Mouse (Mus musculus) inflammation-experienced regulatory T-cells, adult 6 months (primary cell): ENCODE measurements around the gene Mbd3. TPM values are rescaled to one million over a fixed set of nuclear protein-coding genes. Genes with fewer than 3 reads are reported as not detected.

Experiments used
- ATAC-seq: one replicate; pipeline ENCODE4 v1.8.0; 2017
- polyA plus RNA-seq, 3 experiments: library from polyadenylated mRNA; unstranded; fragments of 100-300 nt; shearing (Covaris generic); gene quantifications; one replicate each; pipeline ENCODE4 v1.2.1; 2017

Mbd3 gene
- 10 to 100 TPM; 19.2 to 30.4 (median 25.9) TPM for polyA plus RNA-seq

DNA sequence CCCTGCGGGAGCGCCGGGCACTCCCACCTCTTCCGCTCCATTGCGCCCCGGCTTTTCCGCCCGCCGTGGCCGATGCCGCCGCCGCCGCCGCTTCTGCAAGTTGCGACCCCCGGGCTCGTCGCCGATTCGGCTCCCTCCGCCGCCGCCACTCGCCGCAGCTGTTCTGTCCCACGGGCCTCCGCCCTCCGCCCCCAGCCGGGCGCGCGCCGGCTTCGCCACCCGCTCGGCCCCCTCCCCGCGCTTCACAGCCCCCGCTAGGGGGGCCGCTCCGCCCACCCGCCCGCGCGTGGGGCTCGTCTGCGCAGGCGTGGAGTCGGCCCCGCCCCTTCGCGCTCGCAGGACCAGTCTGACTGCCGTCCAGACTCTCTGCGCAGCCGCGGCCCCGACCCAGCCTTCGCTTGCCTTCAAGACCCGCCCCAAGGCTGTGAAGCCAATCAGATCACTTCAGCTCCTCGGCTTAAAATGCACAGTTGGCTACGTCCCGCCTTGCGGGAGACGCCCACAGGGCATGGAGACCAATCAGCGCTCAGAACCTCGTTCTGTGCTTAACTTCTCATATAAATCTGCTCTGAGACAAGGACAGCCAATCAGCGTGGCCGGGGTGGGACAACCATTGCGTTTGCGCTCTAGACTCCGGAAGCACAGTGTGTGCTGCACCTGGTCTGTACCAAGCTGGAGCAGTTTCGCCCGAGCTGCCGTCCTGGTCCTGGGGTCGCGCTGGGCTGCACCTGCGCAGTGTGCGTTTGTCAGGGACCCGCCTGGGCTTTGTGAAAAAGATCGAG, at the start of gene Mbd3:
Gene Mbd3, minus strand, starts transcription at position 360 of the 782 bp plus-strand sequence.
- peak; percentile 94 for ATAC-seq

GRCm38 (mm10) chr10:80445898-80446601, 46.7 kb upstream of the Mbd3 start:
- ATAC-seq = peak; percentile 82

DNA sequence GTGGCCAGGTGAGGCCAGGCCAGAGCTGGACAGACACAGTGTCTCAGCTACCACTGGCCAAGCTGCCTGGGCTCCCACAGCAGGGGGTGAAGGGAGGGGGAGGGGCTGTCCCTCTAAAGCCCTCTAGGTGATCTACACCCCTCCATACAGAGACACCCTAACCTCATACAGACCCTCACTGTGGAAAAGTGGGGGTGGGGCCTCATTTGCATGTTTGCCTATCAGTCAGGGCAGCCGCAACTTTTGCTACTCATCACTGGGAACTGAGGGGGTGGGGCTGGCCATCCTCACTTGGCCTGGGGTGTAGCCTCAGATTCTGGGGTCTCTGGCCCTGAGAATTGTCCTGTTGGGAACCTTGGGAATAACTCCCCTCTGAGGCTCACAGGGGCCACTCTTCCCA, 45.7 kb upstream of the Mbd3 start:
- ATAC-seq = no peak

DNA sequence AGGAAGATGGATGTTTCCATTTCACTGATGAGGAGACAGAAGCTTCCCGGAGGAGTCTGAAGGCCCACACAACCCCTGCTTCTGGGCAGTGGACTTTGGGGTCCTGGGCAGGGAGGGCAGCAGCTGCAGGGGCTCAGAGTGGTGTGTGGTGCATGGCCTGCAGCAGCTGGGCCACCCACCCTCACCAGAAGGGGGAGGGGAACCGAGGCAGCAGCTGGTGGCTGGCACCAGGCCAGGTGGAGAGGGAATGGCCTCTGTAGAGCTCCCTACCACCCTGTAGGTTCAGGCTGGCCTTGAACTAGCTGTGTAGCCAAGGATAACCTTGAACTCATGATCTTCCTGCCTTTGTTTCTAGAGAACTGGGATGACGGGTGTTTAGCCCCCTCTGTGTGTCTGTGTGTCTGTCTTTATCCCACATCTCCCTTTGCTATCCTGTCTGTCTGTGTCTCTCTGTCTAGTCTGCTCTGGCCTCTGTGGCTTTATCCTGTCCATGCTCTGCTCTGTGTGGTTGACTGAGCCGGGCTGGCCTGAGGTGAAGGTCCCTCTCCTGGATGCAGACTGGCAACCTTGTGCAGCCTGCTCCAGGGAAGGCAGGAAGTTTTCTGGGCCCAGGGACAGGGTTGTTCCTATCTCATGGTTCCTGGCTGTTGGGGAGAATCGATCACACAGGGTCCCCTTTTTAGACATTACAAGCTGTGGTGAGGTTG, 45.1 kb upstream of the Mbd3 start:
- no peak for ATAC-seq

DNA sequence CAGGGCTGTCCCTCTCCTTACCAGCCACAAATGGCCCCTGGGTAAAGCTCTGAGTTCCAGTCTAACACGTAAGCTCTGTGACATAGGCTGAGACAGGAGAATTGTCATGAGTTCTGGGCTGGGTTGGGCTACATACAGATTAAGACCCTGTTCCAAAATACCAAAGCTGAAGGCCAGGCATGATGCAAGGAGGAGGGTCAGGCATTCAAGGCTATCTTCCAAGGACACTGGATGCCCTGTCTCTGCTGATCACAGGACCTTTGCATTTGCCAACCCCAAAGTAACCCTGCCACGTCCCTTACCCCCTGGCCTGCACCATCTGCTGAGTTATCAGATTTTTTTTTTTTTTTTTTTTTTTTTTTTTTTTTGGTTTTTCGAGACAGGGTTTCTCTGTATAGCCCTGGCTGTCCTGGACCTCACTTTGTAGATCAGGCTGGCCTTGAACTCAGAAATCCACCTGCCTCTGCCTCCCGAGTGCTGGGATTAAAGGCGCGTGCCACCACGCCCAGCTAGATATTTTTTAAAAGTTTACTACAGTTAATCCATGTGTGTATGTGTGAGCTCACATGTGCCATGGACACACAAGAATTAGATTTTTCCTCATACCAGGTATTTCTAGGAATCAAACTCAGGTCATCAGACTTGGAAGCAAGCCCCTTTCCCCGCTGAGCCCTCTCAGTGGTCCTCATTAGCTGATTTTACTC, 44.4 kb upstream of the Mbd3 start:
- ATAC-seq = no peak

GRCm38 (mm10) chr10:80442989-80443388, 43.6 kb upstream of the Mbd3 start:
- ATAC-seq = no peak

- ATAC-seq = no peak
Measured at GRCm38 (mm10) chr10:80441598-80441997, 42.2 kb upstream of the Mbd3 start.

DNA sequence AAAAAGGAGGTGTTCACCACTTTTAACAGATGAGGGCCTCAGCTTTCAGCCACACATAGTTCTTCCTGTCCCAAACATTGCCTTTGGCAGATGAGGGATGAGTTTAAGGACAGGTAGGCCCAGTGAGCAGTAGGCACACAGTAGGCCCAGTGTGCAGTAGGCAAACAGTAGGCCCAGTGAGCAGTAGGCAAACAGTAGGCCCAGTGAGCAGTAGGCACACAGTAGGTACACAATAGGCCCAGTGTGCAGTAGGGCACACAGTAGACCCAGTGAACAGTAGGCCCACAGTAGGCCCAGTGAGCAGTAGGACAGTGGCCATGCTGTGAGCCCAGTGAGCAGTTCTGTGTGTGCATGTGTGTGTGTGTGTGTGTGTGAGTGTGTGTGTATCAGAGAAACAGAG, 40.7 kb upstream of the Mbd3 start:
- no peak for ATAC-seq

- no peak for ATAC-seq
Measured at GRCm38 (mm10) chr10:80437973-80438372, 38.6 kb upstream of the Mbd3 start.

GRCm38 (mm10) chr10:80436276-80436675, 36.9 kb upstream of the Mbd3 start:
- no peak for ATAC-seq

- no peak for ATAC-seq
Measured at GRCm38 (mm10) chr10:80435764-80436163, 36.4 kb upstream of the Mbd3 start.

DNA sequence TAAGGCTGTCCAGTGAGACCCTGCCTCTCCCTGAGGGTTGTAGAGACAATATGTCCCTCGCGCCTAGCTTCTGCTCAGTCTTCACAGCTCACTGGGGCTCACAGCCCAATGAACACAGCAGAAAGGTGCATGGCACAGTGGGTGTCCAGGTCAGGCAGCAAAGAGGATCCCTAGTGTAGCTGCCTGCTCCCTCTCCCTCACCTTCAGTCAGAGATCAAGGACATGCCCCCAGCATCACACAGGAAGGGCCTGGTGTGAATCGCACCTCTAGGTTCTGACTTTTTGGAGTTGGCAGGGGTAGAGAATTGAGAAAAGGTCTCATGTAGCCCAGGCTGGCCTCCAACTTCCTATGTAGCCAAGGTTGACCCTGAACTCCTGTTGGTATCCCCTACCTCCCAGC, 35.5 kb upstream of the Mbd3 start:
- ATAC-seq = no peak

GRCm38 (mm10) chr10:80434233-80434592, 34.9 kb upstream of the Mbd3 start:
- ATAC-seq = no peak

DNA sequence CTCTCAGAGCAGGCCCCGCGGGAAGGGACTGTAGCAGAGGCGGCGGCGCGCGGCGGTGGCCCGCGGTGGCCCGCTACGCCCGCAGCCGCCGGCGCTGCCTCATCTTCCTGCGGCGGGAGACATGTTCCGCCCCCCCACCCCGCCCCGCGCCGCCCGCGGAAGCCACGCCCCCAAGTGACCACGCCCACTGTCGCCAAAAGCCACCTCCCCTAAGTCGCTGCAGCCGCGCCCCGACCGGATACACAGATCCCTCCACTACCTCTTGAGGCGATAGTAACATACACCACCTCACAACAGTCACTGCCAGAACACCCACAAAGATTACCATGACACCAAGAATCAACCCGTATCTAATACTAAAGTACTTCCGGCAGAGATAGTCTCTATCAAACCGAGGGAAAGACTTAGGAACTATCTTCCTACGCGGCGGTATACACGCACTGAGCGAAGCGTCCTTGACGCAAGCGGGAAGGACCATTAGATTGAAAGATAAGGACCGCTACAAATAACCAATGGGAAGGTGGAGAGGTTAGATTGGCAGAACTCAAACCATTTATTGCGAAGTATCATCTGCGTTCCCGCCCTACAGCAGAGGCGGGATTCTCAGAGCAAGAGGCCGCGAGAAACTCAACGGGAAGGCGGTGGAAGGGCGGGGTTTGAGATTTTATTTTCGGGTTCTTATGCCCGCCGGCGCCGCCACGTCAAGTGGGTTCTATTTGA, 34.3 kb upstream of the Mbd3 start, which contains the start of gene Tcf3:
Gene Tcf3, minus strand, starts transcription at position 135 of the 720 bp plus-strand sequence.
- ATAC-seq = peak; percentile 95

DNA sequence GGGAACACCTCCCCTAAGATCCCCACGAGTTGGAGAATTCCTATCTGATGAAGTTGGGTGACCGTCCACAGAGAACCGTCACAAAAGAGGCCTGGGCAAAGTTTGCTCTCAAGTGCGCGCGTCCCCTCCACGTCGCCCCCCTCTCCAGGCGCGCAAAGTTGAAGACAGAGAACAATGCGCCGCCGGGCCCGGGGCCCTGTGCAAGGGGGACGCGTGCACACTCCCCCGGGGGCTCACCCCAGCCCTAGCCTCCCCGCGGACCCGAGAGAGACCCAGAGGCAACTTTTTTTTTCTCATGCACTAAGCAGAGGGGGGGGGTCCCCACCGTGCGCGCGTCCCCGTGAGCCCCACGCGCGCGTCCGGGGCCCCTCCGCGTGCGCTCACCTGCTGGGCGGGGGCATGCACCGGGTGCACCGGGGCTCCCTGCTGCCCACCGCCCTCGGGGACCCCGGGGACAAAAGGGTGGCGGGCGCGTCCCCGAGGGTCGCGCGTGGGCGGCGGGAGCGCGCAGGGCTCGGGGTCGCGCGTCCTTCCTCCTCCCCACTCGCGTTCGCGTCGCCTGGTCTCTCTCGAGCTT, 33.7 kb upstream of the Mbd3 start:
- no peak for ATAC-seq

DNA sequence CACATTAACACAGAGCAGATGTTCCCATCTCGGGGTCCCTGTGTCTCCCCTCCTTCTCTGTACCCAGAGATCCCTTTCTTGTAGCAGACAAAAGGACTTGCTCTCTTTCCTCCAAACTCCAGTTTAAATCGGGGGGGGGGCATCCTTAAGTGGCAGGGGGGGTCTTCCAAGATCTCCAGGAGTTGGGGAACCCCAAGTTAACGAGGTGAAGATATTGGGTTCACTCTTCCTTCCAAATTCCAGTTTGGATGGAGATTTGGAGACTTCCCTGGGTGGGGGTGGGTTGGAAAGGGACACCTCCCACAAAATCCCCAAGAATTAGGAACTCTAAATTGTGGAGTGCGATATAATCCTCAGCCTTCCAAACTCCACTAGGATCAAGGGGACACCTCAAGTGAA, 33.0 kb upstream of the Mbd3 start:
- ATAC-seq = no peak

GRCm38 (mm10) chr10:80431570-80432386, 32.4 kb upstream of the Mbd3 start:
- ATAC-seq = no peak

DNA sequence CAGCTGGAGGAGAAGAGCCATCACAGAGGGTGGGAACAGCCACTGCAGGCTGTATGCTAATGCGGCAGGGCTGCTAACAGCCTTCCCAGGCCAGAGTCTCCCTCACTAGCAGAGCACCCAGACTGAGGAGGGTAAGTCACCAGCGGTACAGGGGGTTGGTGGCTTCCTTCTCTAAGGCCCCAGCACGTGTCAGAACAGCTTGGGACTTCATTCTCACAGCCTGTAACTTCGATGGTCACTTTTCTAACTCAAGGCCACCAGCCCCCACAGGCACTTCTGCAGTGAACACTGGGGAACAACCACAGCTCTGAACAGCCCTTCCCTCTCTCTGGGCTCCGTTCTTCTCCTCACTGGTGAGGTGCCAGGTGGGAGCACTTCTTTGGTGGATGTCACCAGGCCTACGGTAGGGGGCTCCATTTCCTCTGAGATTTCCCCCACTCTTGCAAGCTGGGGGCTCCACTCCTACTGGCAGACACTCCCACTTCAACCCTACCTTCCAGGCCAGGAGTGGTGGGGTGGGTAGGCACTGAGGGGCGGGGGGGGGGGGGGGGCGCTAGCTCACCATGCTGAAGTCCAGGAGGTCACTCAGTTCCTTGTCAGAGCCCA, 31.1 kb upstream of the Mbd3 start:
- ATAC-seq = no peak

- ATAC-seq = no peak
Measured at GRCm38 (mm10) chr10:80429800-80430199, 30.4 kb upstream of the Mbd3 start.

DNA sequence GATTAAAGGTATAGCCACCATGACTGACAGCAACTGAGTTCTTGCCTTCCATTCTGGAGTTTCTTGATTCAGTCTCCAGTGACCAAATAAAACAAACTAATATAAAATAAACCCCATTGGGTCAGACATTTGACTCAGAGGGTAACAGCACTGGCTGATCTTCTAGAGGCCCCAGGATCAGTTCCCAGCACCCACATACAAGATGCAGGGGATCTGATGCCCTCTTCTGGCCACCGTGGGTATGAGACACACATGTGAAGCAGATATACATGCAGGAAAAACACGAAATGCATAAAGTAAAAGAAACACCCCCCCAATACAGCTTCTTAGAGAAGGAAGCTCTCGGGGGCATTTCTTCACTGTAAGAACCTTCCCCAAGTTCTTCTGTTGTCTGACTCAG, 25.7 kb upstream of the Mbd3 start:
- ATAC-seq = no peak
